Mouse (Mus musculus): ENCODE measurements around the gene Map2k1. TPM values are rescaled to one million over a fixed set of nuclear protein-coding genes. Genes with fewer than 3 reads are reported as not detected.

Gene Map2k1
- polyA plus RNA-seq, 1 experiment from 2014 or later, result 80.7 TPM

DNA sequence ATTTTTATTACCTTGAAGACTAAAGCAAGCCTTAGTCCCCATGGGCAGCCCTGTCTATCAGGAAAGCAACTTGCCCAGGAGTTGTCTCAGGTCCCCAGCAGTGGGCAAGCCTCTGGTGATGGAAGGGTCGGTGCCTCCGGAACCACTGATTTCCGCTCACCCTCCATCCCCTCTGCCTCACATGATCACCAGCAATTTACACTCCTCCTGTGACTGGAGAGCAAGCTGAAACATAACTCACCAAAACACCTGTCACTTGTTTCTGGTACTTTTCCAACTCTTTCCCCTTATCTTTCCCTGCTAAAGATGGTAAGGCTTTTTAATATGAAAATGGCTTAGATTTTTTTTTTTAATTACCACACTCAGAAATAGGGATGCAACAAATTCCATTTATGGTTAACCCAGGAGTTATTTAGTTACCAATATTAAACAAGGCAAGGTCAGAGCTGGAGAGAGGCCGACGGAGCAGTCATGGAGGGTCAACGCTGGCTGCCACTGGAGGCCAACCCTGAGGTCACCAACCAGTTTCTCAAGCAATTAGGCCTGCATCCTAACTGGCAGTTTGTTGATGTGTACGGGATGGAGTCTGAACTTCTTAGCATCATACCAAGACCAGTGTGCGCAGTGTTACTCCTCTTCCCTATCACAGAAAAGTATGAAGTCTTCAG is 18.5 kb downstream of the Map2k1 start, which contains the start of gene Uchl4:
TSS of gene Uchl4 (plus strand) at position 434 of the 668 bp plus-strand sequence.
- no peaks in the 10 kb centered on the region for H3K27me3 ChIP-seq (ENCODE audit: control insufficient read depth, insufficient read depth, low read length)
- no peak within 1 kb of the TSS for H3K4me3 ChIP-seq (replicated peaks; ENCODE audit: low read length)
- ATAC-seq (ENCODE audit: insufficient read depth, low FRiP score), result no peak
- no peaks in the 10 kb centered on the region for H3K9me3 ChIP-seq (replicated peaks; ENCODE audit: control insufficient read depth, low read length)
- H3K9ac ChIP-seq (ENCODE audit: low read length), result no peak within 1 kb of the TSS; the same call in 1 of the 2 replicates
- 0 out of 2 replicates have a peak, but pooled peaks cover 3% of the 10 kb centered on the region for H3K36me3 ChIP-seq (ENCODE audit: control insufficient read depth, insufficient read depth, low read length)
- no peak within 1 kb of the TSS for H3K4me2 ChIP-seq (ENCODE audit: low read depth, low read length)
- peak within 1 kb of the TSS; percentile 74 for H3K27ac ChIP-seq (ENCODE audit: low read length)
- H3K4me1 ChIP-seq (ENCODE audit: control insufficient read depth, insufficient read depth, low read length), result peaks cover 42% of the 10 kb centered on the region
- 85% methylated on average over 8 of the region's 8 CpGs for WGBS

- H3K9ac ChIP-seq (ENCODE audit: low read length), result no peak overlapping the region; the same call in 1 of the 2 replicates
- whole genome bisulfite sequencing, result 36% methylated on average over 5 of the region's 5 CpGs
- H3K4me2 ChIP-seq (ENCODE audit: low read depth, low read length), result no peak overlapping the region
- peak; percentile 56; the same call in 1 of the 2 replicates for ATAC-seq (ENCODE audit: insufficient read depth, low FRiP score)
- H3K9me3 ChIP-seq (replicated peaks; ENCODE audit: control insufficient read depth, low read length), result no peaks in the 10 kb centered on the region
- peaks cover 43% of the 10 kb centered on the region for H3K4me1 ChIP-seq (ENCODE audit: control insufficient read depth, insufficient read depth, low read length)
- no peaks in the 10 kb centered on the region for H3K27me3 ChIP-seq (ENCODE audit: control insufficient read depth, insufficient read depth, low read length)
- H3K36me3 ChIP-seq (ENCODE audit: control insufficient read depth, insufficient read depth, low read length), result 0 out of 2 replicates have a peak, but pooled peaks cover 3% of the 10 kb centered on the region
- H3K27ac ChIP-seq (ENCODE audit: low read length), result peak overlapping the region; percentile 74
- H3K4me3 ChIP-seq (replicated peaks; ENCODE audit: low read length), result no peak overlapping the region
Observed at GRCm38 (mm10) chr9:64233656-64234055, 19.8 kb downstream of the Map2k1 start.

- no peak overlapping the region for H3K4me3 ChIP-seq (replicated peaks; ENCODE audit: low read length)
- H3K27me3 ChIP-seq (ENCODE audit: control insufficient read depth, insufficient read depth, low read length), result no peaks in the 10 kb centered on the region
- peak overlapping the region; percentile 65 for H3K27ac ChIP-seq (ENCODE audit: low read length)
- H3K4me2 ChIP-seq (ENCODE audit: low read depth, low read length), result peak overlapping the region; percentile 16; the same call in 1 of the 2 replicates
- ATAC-seq (ENCODE audit: insufficient read depth, low FRiP score), result peak; percentile 57; the same call in 1 of the 2 replicates
- H3K9me3 ChIP-seq (replicated peaks; ENCODE audit: control insufficient read depth, low read length), result no peaks in the 10 kb centered on the region
- peaks cover 48% of the 10 kb centered on the region for H3K4me1 ChIP-seq (ENCODE audit: control insufficient read depth, insufficient read depth, low read length)
- H3K36me3 ChIP-seq (ENCODE audit: control insufficient read depth, insufficient read depth, low read length), result 0 out of 2 replicates have a peak, but pooled peaks cover 3% of the 10 kb centered on the region
- H3K9ac ChIP-seq (ENCODE audit: low read length), result peak overlapping the region; percentile 25; the same call in 1 of the 2 replicates
- 38% methylated on average over 9 of the region's 9 CpGs for WGBS
Observed at GRCm38 (mm10) chr9:64232257-64232957, 21.0 kb downstream of the Map2k1 start.

- WGBS, result 57% methylated on average over 3 of the region's 3 CpGs
- H3K27me3 ChIP-seq (ENCODE audit: control insufficient read depth, insufficient read depth, low read length), result no peaks in the 10 kb centered on the region
- no peak overlapping the region for H3K9ac ChIP-seq (ENCODE audit: low read length)
- 0 out of 2 replicates have a peak, but pooled peaks cover 3% of the 10 kb centered on the region for H3K36me3 ChIP-seq (ENCODE audit: control insufficient read depth, insufficient read depth, low read length)
- H3K4me1 ChIP-seq (ENCODE audit: control insufficient read depth, insufficient read depth, low read length), result peaks cover 48% of the 10 kb centered on the region
- H3K4me3 ChIP-seq (replicated peaks; ENCODE audit: low read length), result no peak overlapping the region
- no peaks in the 10 kb centered on the region for H3K9me3 ChIP-seq (replicated peaks; ENCODE audit: control insufficient read depth, low read length)
- H3K27ac ChIP-seq (ENCODE audit: low read length), result peak overlapping the region; percentile 65
- ATAC-seq (ENCODE audit: insufficient read depth, low FRiP score), result no peak
- no peak overlapping the region for H3K4me2 ChIP-seq (ENCODE audit: low read depth, low read length)
Observed at GRCm38 (mm10) chr9:64231674-64232073, 21.8 kb downstream of the Map2k1 start.

DNA sequence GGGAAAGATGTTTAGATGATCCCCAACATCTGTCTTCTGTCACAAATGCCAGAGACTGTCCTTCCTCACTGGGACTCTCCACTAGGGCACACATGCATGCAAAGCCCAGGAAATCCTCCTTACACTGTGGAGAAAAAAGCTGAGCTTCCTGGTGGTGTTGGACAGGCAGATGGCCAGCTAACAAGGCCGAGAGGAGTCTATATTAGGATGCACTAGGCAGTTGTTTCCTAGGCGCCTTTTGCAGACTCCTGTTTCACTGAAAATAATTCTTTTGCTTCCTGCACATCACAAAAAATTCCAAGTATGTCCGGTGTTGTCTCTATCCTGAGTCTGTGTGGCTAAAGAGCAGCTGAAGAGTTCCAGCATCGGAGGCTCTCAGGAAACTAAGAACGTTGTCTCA is 22.3 kb downstream of the Map2k1 start:
- Histone ChIP-seq H3K4me2 (ENCODE audit: low read depth, low read length) (no peak overlapping the region), H3K27ac (ENCODE audit: low read length) (peak overlapping the region; percentile 65), H3K36me3 (ENCODE audit: control insufficient read depth, insufficient read depth, low read length) (0 out of 2 replicates have a peak, but pooled peaks cover 3% of the 10 kb centered on the region), H3K9ac (ENCODE audit: low read length) (no peak overlapping the region), H3K9me3 (replicated peaks; ENCODE audit: control insufficient read depth, low read length) (no peaks in the 10 kb centered on the region), H3K27me3 (ENCODE audit: control insufficient read depth, insufficient read depth, low read length) (no peaks in the 10 kb centered on the region), H3K4me3 (replicated peaks; ENCODE audit: low read length) (no peak overlapping the region), H3K4me1 (ENCODE audit: control insufficient read depth, insufficient read depth, low read length) (peaks cover 51% of the 10 kb centered on the region)
- peak; percentile 26; the same call in 1 of the 2 replicates for ATAC-seq (ENCODE audit: insufficient read depth, low FRiP score)
- WGBS, result 33% methylated on average over 5 of the region's 5 CpGs

DNA sequence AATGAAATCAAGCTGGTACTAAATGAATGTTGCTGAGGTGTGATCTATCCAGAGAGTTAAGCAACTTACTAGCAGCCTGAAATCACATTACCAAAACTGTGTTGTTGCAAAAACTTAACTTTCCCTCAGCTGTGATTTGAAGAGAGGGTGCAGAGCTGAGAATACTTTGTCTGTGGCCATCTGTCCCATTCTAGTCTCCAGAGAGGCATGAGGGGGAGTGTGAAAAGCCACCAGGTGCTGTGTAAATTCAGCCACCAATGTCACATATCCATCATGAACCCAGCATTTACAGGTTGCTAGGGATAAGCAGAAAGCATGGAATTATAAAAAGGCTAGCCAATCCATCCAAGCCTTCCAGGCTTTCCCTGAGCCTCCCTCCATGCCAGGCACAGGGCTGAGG is 24.5 kb downstream of the Map2k1 start:
- ATAC-seq (ENCODE audit: insufficient read depth, low FRiP score), result no peak
- Histone ChIP-seq H3K36me3 (ENCODE audit: control insufficient read depth, insufficient read depth, low read length) (no peaks in the 10 kb centered on the region), H3K4me3 (replicated peaks; ENCODE audit: low read length) (no peak overlapping the region), H3K4me2 (ENCODE audit: low read depth, low read length) (no peak overlapping the region), H3K27me3 (ENCODE audit: control insufficient read depth, insufficient read depth, low read length) (no peaks in the 10 kb centered on the region), H3K27ac (ENCODE audit: low read length) (no peak overlapping the region), H3K9me3 (replicated peaks; ENCODE audit: control insufficient read depth, low read length) (no peaks in the 10 kb centered on the region), H3K4me1 (ENCODE audit: control insufficient read depth, insufficient read depth, low read length) (peaks cover 42% of the 10 kb centered on the region), H3K9ac (ENCODE audit: low read length) (no peak overlapping the region)

DNA sequence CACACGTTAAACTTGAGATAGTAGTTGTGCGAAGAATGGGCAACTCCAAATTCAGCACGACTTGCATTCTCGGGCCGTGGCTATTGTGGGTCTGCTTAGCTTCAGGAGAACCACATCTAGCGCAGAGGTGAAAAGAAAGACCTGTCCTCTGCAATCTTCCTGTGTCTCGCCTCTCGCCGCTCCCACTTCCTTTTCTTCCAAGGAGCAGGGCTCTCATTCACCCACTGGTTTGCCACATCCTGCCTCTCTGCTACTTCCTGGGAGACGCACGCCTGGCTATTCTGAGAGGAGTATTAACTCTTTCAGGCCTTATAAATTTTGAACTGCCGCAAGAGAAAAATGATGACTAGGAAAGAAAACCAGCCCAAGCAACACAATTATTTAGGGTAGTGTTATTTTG is 25.7 kb downstream of the Map2k1 start:
- Histone ChIP-seq H3K9ac (ENCODE audit: low read length) (no peak overlapping the region), H3K4me1 (ENCODE audit: control insufficient read depth, insufficient read depth, low read length) (peaks cover 33% of the 10 kb centered on the region), H3K27me3 (ENCODE audit: control insufficient read depth, insufficient read depth, low read length) (no peaks in the 10 kb centered on the region), H3K4me2 (ENCODE audit: low read depth, low read length) (no peak overlapping the region), H3K27ac (ENCODE audit: low read length) (no peak overlapping the region), H3K36me3 (ENCODE audit: control insufficient read depth, insufficient read depth, low read length) (no peaks in the 10 kb centered on the region), H3K4me3 (replicated peaks; ENCODE audit: low read length) (no peak overlapping the region), H3K9me3 (replicated peaks; ENCODE audit: control insufficient read depth, low read length) (no peaks in the 10 kb centered on the region)
- WGBS, result 63% methylated on average over 12 of the region's 12 CpGs
- ATAC-seq (ENCODE audit: insufficient read depth, low FRiP score), result no peak

DNA sequence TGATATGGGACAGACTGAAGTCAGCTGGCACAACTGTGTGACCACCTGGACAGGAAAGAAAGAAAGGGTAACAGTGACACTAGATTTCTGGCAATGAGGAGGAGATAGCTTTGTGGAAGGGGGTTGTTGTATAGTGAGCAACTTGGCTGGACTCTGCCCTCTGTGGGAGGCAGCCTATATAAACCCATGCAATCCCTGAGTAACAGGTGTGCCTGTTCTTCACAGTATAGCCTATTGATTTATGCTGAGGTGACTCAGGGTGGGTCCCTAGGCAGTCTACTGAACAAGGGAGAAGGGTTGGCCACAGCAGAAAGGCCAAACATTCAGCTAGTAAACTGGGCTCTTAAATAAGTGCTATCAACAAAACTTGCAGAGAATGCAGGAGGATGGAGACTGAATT is 27.6 kb downstream of the Map2k1 start:
- Histone ChIP-seq H3K4me3 (replicated peaks; ENCODE audit: low read length) (no peak overlapping the region), H3K9ac (ENCODE audit: low read length) (no peak overlapping the region), H3K4me2 (ENCODE audit: low read depth, low read length) (no peak overlapping the region), H3K36me3 (ENCODE audit: control insufficient read depth, insufficient read depth, low read length) (no peaks in the 10 kb centered on the region), H3K4me1 (ENCODE audit: control insufficient read depth, insufficient read depth, low read length) (peaks cover 16% of the 10 kb centered on the region), H3K27ac (ENCODE audit: low read length) (no peak overlapping the region), H3K27me3 (ENCODE audit: control insufficient read depth, insufficient read depth, low read length) (no peaks in the 10 kb centered on the region), H3K9me3 (replicated peaks; ENCODE audit: control insufficient read depth, low read length) (no peaks in the 10 kb centered on the region)
- peak; percentile 87 for ATAC-seq (ENCODE audit: insufficient read depth, low FRiP score)

DNA sequence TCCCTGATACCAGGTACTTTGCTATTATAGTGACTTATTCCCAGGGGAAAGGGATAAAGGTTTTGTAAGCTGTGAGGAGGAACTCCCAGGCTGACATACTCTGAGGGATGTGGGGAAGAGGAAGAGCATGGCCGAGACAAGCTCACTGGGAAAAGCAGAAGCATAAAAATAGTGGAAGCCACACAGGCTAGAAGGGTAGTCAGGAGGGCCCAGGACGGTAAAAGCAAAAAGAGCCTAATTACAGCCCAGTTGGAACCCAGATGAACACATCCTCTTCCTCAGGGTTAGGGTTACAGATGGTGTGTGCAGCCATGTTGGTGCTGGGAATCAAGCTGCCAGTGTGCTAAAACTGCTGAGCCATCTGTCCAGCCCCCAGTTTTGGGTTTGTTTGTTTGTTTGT is 31.3 kb downstream of the Map2k1 start:
- no peak for ATAC-seq (ENCODE audit: insufficient read depth, low FRiP score)
- Histone ChIP-seq H3K27ac (ENCODE audit: low read length) (no peak overlapping the region), H3K27me3 (ENCODE audit: control insufficient read depth, insufficient read depth, low read length) (no peaks in the 10 kb centered on the region), H3K4me1 (ENCODE audit: control insufficient read depth, insufficient read depth, low read length) (peaks cover 6% of the 10 kb centered on the region; the same call in 1 of the 2 replicates), H3K4me2 (ENCODE audit: low read depth, low read length) (no peak overlapping the region), H3K4me3 (replicated peaks; ENCODE audit: low read length) (no peak overlapping the region), H3K9ac (ENCODE audit: low read length) (no peak overlapping the region), H3K9me3 (replicated peaks; ENCODE audit: control insufficient read depth, low read length) (no peaks in the 10 kb centered on the region), H3K36me3 (ENCODE audit: control insufficient read depth, insufficient read depth, low read length) (no peaks in the 10 kb centered on the region)
- 71% methylated on average over 2 of the region's 2 CpGs for WGBS

Data from stomach, embryonic 16.5 days (tissue).